Comparison of ENCODE assay signal across 13 mouse cellular contexts in the genomic region with DNA sequence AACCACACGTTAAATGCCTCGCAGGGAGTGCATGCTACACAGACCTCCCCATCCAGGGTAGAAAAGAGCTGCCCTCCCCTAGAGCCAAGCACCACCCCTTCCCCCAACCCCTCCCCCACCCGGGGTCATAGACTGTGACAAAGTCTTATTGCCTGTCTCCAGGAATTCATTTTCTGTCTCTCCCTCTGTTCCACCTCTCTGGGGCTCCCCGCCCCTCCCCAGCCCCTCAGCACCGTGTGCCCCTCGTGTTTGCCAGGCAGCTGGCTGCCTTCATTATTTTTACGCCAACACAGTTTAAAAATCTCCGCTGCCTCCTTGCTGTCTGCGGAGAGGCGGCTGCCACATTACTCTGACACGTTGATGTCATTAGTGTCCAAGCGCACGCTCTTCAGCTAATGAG. TPM values are rescaled to one million over a fixed set of nuclear protein-coding genes. Genes with fewer than 3 reads are reported as not detected.
DNase-seq lines count a peak whose midpoint lies in the region; ATAC-seq and TF ChIP-seq lines count a peak whose summit lies in the region.
"Had no signal": no experiment of that assay in that cellular context is flagged by ENCODE, and none has a peak within 500 bp of the region (broad histone marks: within the 10 kb centered on the region; RNA-seq: fewer than 3 reads in every experiment).

No protein-coding gene starts in this region.

- DNase-seq in lung, adult 2 months: no peak
- peak; percentile 29 for DNase-seq in midbrain, embryonic 10.5 days (ENCODE audit: low spot score)
- DNase-seq in adrenal gland, postnatal 25 days: no peak
- DNase-seq in cerebellum, postnatal 10 days: no peak
- DNase-seq: right cerebral cortex, postnatal 4 days had no signal

- peaks cover 49% of the 10 kb centered on the region for H3K27me3 ChIP-seq in lung, embryonic 15.5 days
- H3K27me3 ChIP-seq in forebrain, embryonic 15.5 days: peaks cover 68% of the 10 kb centered on the region
- H3K27me3 ChIP-seq in midbrain, embryonic 10.5 days (ENCODE audit: low read depth, poor library complexity, severe bottlenecking): peaks cover 90% of the 10 kb centered on the region

- 18% methylated on average over 13 of the region's 13 CpGs for WGBS in lung, embryonic 15.5 days
- 30% methylated on average over 13 of the region's 13 CpGs for WGBS in lung, adult 2 months
- 4% methylated on average over 13 of the region's 13 CpGs for WGBS in forebrain, embryonic 15.5 days
- WGBS in midbrain, embryonic 10.5 days: 13% methylated on average over 13 of the region's 13 CpGs

- 0 out of 2 replicates have a peak, but pooled peaks cover 3% of the 10 kb centered on the region for H3K4me1 ChIP-seq in lung, embryonic 15.5 days
- no peaks in the 10 kb centered on the region for H3K4me1 ChIP-seq in lung, adult 2 months (ENCODE audit: control insufficient read depth, insufficient read depth, low read length)
- H3K4me1 ChIP-seq in forebrain, embryonic 15.5 days: peaks cover 8% of the 10 kb centered on the region
- peaks cover 39% of the 10 kb centered on the region for H3K4me1 ChIP-seq in midbrain, embryonic 10.5 days
- H3K4me1 ChIP-seq: liver, embryonic 15.5 days had no signal

- no peak for TF ChIP-seq CTCF in lung, adult 2 months (IDR thresholded peaks at IDR 0.05; ENCODE audit: insufficient read depth, low read length)

- no peak overlapping the region for H3K4me3 ChIP-seq in lung, embryonic 15.5 days
- no peak overlapping the region for H3K4me3 ChIP-seq in lung, adult 2 months (replicated peaks; ENCODE audit: extremely low read depth, low read depth, low read length)
- H3K4me3 ChIP-seq in forebrain, embryonic 15.5 days: no peak overlapping the region
- peak overlapping the region; percentile 28 for H3K4me3 ChIP-seq in midbrain, embryonic 10.5 days
- H3K4me3 ChIP-seq: erythroblast, embryonic 14.5 days; liver, embryonic 15.5 days; myocyte had no signal

- H3K9ac ChIP-seq in lung, embryonic 15.5 days: no peak overlapping the region
- no peak overlapping the region; the same call in 1 of the 2 replicates for H3K9ac ChIP-seq in forebrain, embryonic 15.5 days (replicated peaks)
- H3K9ac ChIP-seq: liver, embryonic 15.5 days had no signal

- H3K9me3 ChIP-seq in lung, embryonic 15.5 days: no peaks in the 10 kb centered on the region
- no peaks in the 10 kb centered on the region for H3K9me3 ChIP-seq in forebrain, embryonic 15.5 days
- H3K9me3 ChIP-seq in midbrain, embryonic 10.5 days (replicated peaks): no peaks in the 10 kb centered on the region
- H3K9me3 ChIP-seq: liver, embryonic 15.5 days had no signal

- H3K36me3 ChIP-seq in lung, embryonic 15.5 days: no peaks in the 10 kb centered on the region
- no peaks in the 10 kb centered on the region for H3K36me3 ChIP-seq in forebrain, embryonic 15.5 days
- H3K36me3 ChIP-seq in midbrain, embryonic 10.5 days: no peaks in the 10 kb centered on the region
- H3K36me3 ChIP-seq: liver, embryonic 15.5 days had no signal

- no peak overlapping the region for H3K27ac ChIP-seq in lung, embryonic 15.5 days
- no peak overlapping the region for H3K27ac ChIP-seq in forebrain, embryonic 15.5 days (replicated peaks)
- H3K27ac ChIP-seq in midbrain, embryonic 10.5 days (replicated peaks): no peak overlapping the region; the same call in 1 of the 2 replicates
- H3K27ac ChIP-seq: liver, embryonic 15.5 days had no signal

- TF ChIP-seq POLR2A in lung, adult 2 months (IDR thresholded peaks at IDR 0.05; ENCODE audit: borderline replicate concordance, extremely low read depth, low read depth, low read length): no peak

- no peak for ATAC-seq in lung, embryonic 15.5 days (ENCODE audit: borderline replicate concordance, extremely low read depth, low FRiP score, low TSS enrichment)
- ATAC-seq in forebrain, embryonic 15.5 days (replicated peaks): peak; percentile 29; the same call in 1 of the 2 replicates
- ATAC-seq in activated CD4-positive, CD25-positive, alpha-beta regulatory T cell, adult 4 months: no peak
- ATAC-seq: intestine, postnatal 0 days had no signal

- peak overlapping the region; percentile 8; the same call in 1 of the 2 replicates for H3K4me2 ChIP-seq in lung, embryonic 15.5 days
- H3K4me2 ChIP-seq in forebrain, embryonic 15.5 days (replicated peaks): peak overlapping the region; percentile 9
- H3K4me2 ChIP-seq: liver, embryonic 15.5 days had no signal

RNA-seq across cellular contexts. Expression of a gene that starts 31.1 kb away (rescaled TPM):
- polyA plus RNA-seq in lung, embryonic 15.5 days (2015; fragmentation: Nextera tagmentation; extraction: Ambion mirVana): 0.16 TPM in 1 of 2 replicates, not detected in the other
- 0.06 TPM in 1 of 2 replicates, not detected in the other for polyA plus RNA-seq in lung, adult 2 months (2012; rRNA removed)
- 9.3 and 15.0 TPM in 2 replicates for polyA plus RNA-seq in forebrain, embryonic 15.5 days (2015; fragmentation: Nextera tagmentation; extraction: Ambion mirVana)
- polyA plus RNA-seq in midbrain, embryonic 10.5 days (2016; fragmentation: Nextera tagmentation; extraction: Ambion mirVana): 3.6 and 4.6 TPM in 2 replicates
- polyA plus RNA-seq in activated CD4-positive, CD25-positive, alpha-beta regulatory T cell, adult 4 months (2017; shearing (Covaris generic)): not detected
- not detected in 2 replicates for total RNA-seq in adrenal gland, postnatal 25 days (2021)
- polyA plus RNA-seq: erythroblast, embryonic 14.5 days; myocyte had no signal

RNA-seq across cellular contexts. Expression of a gene that starts 52.4 kb away (rescaled TPM):
- 0.04 and 0.08 TPM in 2 replicates for polyA plus RNA-seq in lung, embryonic 15.5 days (2015; fragmentation: Nextera tagmentation; extraction: Ambion mirVana)
- polyA plus RNA-seq in lung, adult 2 months (2012; rRNA removed): 0.25 and 1.4 TPM in 2 replicates
- polyA plus RNA-seq in forebrain, embryonic 15.5 days (2015; fragmentation: Nextera tagmentation; extraction: Ambion mirVana): 0.19 and 0.31 TPM in 2 replicates
- polyA plus RNA-seq in midbrain, embryonic 10.5 days (2016; fragmentation: Nextera tagmentation; extraction: Ambion mirVana): 0.09 TPM in 1 of 2 replicates, not detected in the other
- not detected for polyA plus RNA-seq in activated CD4-positive, CD25-positive, alpha-beta regulatory T cell, adult 4 months (2017; shearing (Covaris generic))
- total RNA-seq in adrenal gland, postnatal 25 days (2021): not detected in 2 replicates
- total RNA-seq: granulocyte monocyte progenitor cell, adult 5-6 weeks had no signal
- polyA plus RNA-seq: erythroblast, embryonic 14.5 days; intestine, postnatal 0 days; liver, embryonic 15.5 days had no signal
